Mouse (Mus musculus) thymus, adult 2 months (tissue): ENCODE measurements around the gene Tmed9.

Source experiments
- CTCF ChIP-seq: fragments of 200-500 bp; IDR thresholded peaks from 2 replicates; pipeline ENCODE4 v1.5.1; 2012; ENCODE audit warnings: mild to moderate bottlenecking, control low read depth, low read length, moderate library complexity, borderline replicate concordance; ENCODE audit not compliant: control insufficient read depth, poor library complexity, insufficient read depth; ENCODE audit errors: extremely low read depth
- POLR2A ChIP-seq: fragments of 200-500 bp; IDR thresholded peaks from 2 replicates; pipeline ENCODE4 v1.6.1; 2012; ENCODE audit warnings: mild to moderate bottlenecking, low read length, control low read depth, moderate library complexity; ENCODE audit not compliant: control insufficient read depth, poor library complexity, insufficient read depth; ENCODE audit errors: extremely low read depth

DNA sequence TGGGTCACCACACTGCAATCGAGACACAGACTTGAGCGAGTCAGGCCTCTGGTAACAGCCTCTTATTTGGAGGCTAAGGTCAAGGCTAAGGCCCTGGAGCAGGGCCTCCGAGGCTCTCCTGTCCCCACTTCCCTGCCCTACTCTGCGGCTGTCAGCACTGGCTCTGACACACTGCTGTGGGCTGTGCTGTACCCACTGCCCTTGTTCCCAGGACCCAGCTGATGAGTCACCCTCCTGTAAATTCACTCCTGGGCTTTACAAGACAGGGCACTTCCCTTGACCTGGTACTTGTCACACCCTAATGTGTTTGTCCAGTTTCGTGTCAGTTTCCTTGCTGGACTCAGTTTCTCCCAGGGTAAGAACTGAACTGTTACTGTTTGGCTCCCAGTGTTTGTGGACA lies 25.1 kb upstream of the Tmed9 start:
- no peak for TF ChIP-seq CTCF
- TF ChIP-seq POLR2A: no peak
